Mouse (Mus musculus) midbrain, embryonic 16.5 days (tissue): ENCODE data around the gene Asb6. TPM values are rescaled to one million over a fixed set of nuclear protein-coding genes. Genes with fewer than 3 reads are reported as not detected.

ENCODE experiments used
- ATAC-seq: fragments of 200-750 bp; cut with Nextera tagmentation; 2 replicates; pipeline ENCODE4 v1.8.0; 2017; ENCODE audit warnings: moderate TSS enrichment
- H3K27ac ChIP-seq: fragments of 300-500 bp; sonication (generic); 2 replicates; pipeline ENCODE4 v1.5.1; 2014; ENCODE audit warnings: mild to moderate bottlenecking, low read length, mixed read lengths
- H3K27me3 ChIP-seq: fragments of 300-500 bp; sonication (generic); 2 replicates; pipeline ENCODE4 v1.6.1; 2014; ENCODE audit warnings: low read depth, low read length, mixed read lengths; ENCODE audit not compliant: control insufficient read depth, insufficient read depth
- H3K36me3 ChIP-seq: fragments of 300-500 bp; sonication (generic); 2 replicates; pipeline ENCODE4 v1.6.1; 2014; ENCODE audit warnings: mild to moderate bottlenecking, low read length, moderate library complexity, mixed read lengths; ENCODE audit not compliant: control insufficient read depth, insufficient read depth
- H3K4me1 ChIP-seq: fragments of 300-500 bp; sonication (generic); 2 replicates; pipeline ENCODE4 v1.6.1; 2014; ENCODE audit warnings: mild to moderate bottlenecking, low read length, mixed read lengths; ENCODE audit not compliant: control insufficient read depth, insufficient read depth
- H3K4me2 ChIP-seq: fragments of 300-500 bp; sonication (generic); 2 replicates; pipeline ENCODE4 v1.6.1; 2014; ENCODE audit warnings: mild to moderate bottlenecking, low read length, mixed read lengths
- H3K4me3 ChIP-seq: fragments of 300-500 bp; sonication (generic); 2 replicates; pipeline ENCODE4 v1.5.1; 2014; ENCODE audit warnings: low read depth, mild to moderate bottlenecking, low read length, moderate library complexity, mixed read lengths
- H3K9ac ChIP-seq: fragments of 300-500 bp; sonication (generic); 2 replicates; pipeline ENCODE4 v1.6.1; 2014; ENCODE audit warnings: low read depth, low read length, mixed read lengths
- H3K9me3 ChIP-seq: fragments of 300-500 bp; sonication (generic); replicated peaks from 2 replicates; pipeline ENCODE4 v1.6.1; 2014; ENCODE audit warnings: mild to moderate bottlenecking, low read length, mixed read lengths; ENCODE audit not compliant: control insufficient read depth, poor library complexity, severe bottlenecking
- WGBS: fragments of 180-500 bp; shearing (Covaris S2); extraction: QIAGEN DNeasy Blood & Tissue Kit; methylation state at CpG from one replicate; pipeline ENCODE4 v1.1.7; 2014; 5-methylcytosine and 5-hydroxymethylcytosine counted together
- polyA plus RNA-seq: library from polyadenylated mRNA; unstranded; fragments of >200 nt; fragmentation: Nextera tagmentation; extraction: Ambion mirVana; gene quantifications from 2 replicates; pipeline ENCODE4 v1.2.1, GENCODE M21; 2015

Gene Asb6
- polyA plus RNA-seq, 1 experiment from 2014 or later: 41.7 TPM

- Histone ChIP-seq H3K9ac (no peak overlapping the region), H3K27me3 (peaks cover 3% of the 10 kb centered on the region; the same call in 1 of the 2 replicates), H3K4me3 (no peak overlapping the region), H3K36me3 (no peaks in the 10 kb centered on the region), H3K4me2 (no peak overlapping the region), H3K9me3 (no peaks in the 10 kb centered on the region), H3K27ac (no peak overlapping the region), H3K4me1 (peaks cover 4% of the 10 kb centered on the region; the same call in 1 of the 2 replicates)
- ATAC-seq: no peak
- 86% methylated on average over 9 of the region's 9 CpGs for WGBS
Measured at GRCm38 (mm10) chr2:30863574-30863973, 33.4 kb upstream of the Asb6 start.

- no peaks in the 10 kb centered on the region for H3K36me3 ChIP-seq
- H3K4me2 ChIP-seq: no peak overlapping the region
- peaks cover 8% of the 10 kb centered on the region for H3K4me1 ChIP-seq
- no peak for ATAC-seq
- WGBS: 49% methylated on average over 3 of the region's 4 CpGs
- H3K4me3 ChIP-seq: no peak overlapping the region
- no peak overlapping the region for H3K9ac ChIP-seq
- peaks cover 3% of the 10 kb centered on the region; the same call in 1 of the 2 replicates for H3K27me3 ChIP-seq
- H3K27ac ChIP-seq: no peak overlapping the region
- no peaks in the 10 kb centered on the region for H3K9me3 ChIP-seq
Measured at GRCm38 (mm10) chr2:30862081-30862480, 31.9 kb upstream of the Asb6 start.

DNA sequence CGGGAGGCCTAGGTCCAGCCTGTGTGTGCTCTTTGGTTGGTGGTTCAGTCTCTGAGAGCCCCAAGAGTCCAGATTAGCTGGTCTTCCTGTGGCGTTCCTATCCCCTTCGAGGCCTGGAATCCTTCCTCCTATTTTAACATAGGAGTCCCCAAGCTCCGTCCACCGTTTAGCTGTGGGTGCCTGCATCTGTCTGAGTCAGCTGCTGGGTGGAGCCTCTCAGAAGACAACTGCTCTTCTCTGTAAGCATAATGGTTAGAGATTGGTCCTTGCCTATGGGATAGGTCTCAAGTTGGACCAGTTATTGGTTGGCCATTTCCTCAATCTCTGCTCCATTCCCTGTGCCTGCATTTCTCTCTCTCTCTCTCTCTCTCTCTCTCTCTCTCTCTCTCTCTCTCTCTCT is 29.6 kb upstream of the Asb6 start:
- H3K27me3 ChIP-seq: peaks cover 3% of the 10 kb centered on the region; the same call in 1 of the 2 replicates
- H3K9me3 ChIP-seq: no peaks in the 10 kb centered on the region
- no peak overlapping the region for H3K4me3 ChIP-seq
- H3K4me2 ChIP-seq: no peak overlapping the region
- H3K27ac ChIP-seq: no peak overlapping the region
- 73% methylated on average over 5 of the region's 5 CpGs for WGBS
- no peaks in the 10 kb centered on the region for H3K36me3 ChIP-seq
- no peak for ATAC-seq
- H3K9ac ChIP-seq: no peak overlapping the region
- H3K4me1 ChIP-seq: peaks cover 7% of the 10 kb centered on the region

GRCm38 (mm10) chr2:30857076-30857475 is 26.9 kb upstream of the Asb6 start:
- Histone ChIP-seq H3K36me3 (no peaks in the 10 kb centered on the region), H3K4me3 (no peak overlapping the region), H3K4me1 (peaks cover 9% of the 10 kb centered on the region), H3K4me2 (no peak overlapping the region), H3K27me3 (no peaks in the 10 kb centered on the region), H3K9me3 (no peaks in the 10 kb centered on the region), H3K27ac (no peak overlapping the region), H3K9ac (no peak overlapping the region)
- WGBS: 50% methylated on average over 6 of the region's 6 CpGs
- ATAC-seq: no peak

- Histone ChIP-seq H3K27ac (no peak overlapping the region), H3K27me3 (no peaks in the 10 kb centered on the region), H3K4me1 (peaks cover 9% of the 10 kb centered on the region), H3K4me3 (no peak overlapping the region), H3K4me2 (no peak overlapping the region), H3K9ac (no peak overlapping the region), H3K36me3 (no peaks in the 10 kb centered on the region), H3K9me3 (no peaks in the 10 kb centered on the region)
- 33% methylated on average over 20 of the region's 20 CpGs for WGBS
- ATAC-seq: no peak
Measured at GRCm38 (mm10) chr2:30852771-30853313, 22.7 kb upstream of the Asb6 start.

DNA sequence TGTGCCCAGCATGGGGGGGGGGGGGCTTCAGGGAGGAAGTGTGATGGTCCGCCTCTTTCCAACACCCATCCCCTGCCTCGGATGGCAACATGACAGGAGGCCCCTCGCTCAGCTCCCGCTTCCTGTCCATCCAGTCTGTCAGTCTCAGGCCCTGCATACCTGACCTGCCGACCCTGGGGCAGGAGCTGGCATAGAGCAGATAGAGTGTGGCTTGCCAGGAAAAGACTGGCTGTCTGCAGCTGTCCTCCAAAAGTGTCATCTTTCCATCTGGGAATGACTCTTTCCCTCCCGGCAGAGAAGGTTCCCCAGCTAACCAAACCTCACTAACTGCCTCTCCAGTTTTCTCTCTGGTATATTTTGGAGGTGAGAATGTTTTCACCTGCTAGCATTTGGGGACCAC is 20.4 kb upstream of the Asb6 start:
- WGBS: 82% methylated on average over 6 of the region's 6 CpGs
- Histone ChIP-seq H3K4me1 (peaks cover 3% of the 10 kb centered on the region), H3K27ac (no peak overlapping the region), H3K9me3 (no peaks in the 10 kb centered on the region), H3K36me3 (no peaks in the 10 kb centered on the region), H3K4me3 (no peak overlapping the region), H3K27me3 (peaks cover 6% of the 10 kb centered on the region; the same call in 1 of the 2 replicates), H3K9ac (no peak overlapping the region), H3K4me2 (no peak overlapping the region)
- ATAC-seq: no peak

DNA sequence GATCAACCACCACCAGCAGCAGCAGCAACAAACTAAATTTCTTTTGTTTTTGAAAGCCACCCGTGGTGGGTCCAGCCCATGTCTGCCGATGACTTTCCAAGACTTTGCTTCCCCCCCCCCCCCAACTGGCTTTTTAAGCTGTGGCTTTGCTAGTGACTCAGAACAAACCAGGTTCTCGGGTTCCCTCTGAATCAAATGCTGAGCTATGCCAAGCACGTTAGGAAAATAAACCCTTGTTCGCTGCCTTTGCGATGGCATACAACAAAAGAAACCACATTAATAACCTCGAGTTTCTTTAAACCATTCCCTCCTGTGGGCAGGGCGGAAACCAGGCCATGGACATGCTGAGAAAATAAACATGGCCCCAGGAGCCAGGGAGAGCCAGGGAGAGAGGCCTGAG is 18.1 kb upstream of the Asb6 start:
- Histone ChIP-seq H3K4me1 (peaks cover 10% of the 10 kb centered on the region), H3K4me2 (no peak overlapping the region), H3K9me3 (no peaks in the 10 kb centered on the region), H3K4me3 (no peak overlapping the region), H3K27me3 (peaks cover 19% of the 10 kb centered on the region), H3K9ac (no peak overlapping the region), H3K36me3 (no peaks in the 10 kb centered on the region), H3K27ac (no peak overlapping the region)
- 58% methylated on average over 8 of the region's 8 CpGs for WGBS
- ATAC-seq: no peak

- Histone ChIP-seq H3K4me1 (peaks cover 7% of the 10 kb centered on the region), H3K9me3 (no peaks in the 10 kb centered on the region), H3K4me3 (no peak overlapping the region), H3K27me3 (peaks cover 19% of the 10 kb centered on the region), H3K36me3 (no peaks in the 10 kb centered on the region), H3K27ac (no peak overlapping the region), H3K9ac (no peak overlapping the region), H3K4me2 (no peak overlapping the region)
- no peak for ATAC-seq
- WGBS: 52% methylated on average over 6 of the region's 6 CpGs
Measured at GRCm38 (mm10) chr2:30846723-30847122, 16.6 kb upstream of the Asb6 start.

- Histone ChIP-seq H3K27me3 (peaks cover 19% of the 10 kb centered on the region), H3K36me3 (no peaks in the 10 kb centered on the region), H3K4me2 (no peak overlapping the region), H3K4me3 (no peak overlapping the region), H3K9ac (no peak overlapping the region), H3K9me3 (no peaks in the 10 kb centered on the region), H3K4me1 (peaks cover 7% of the 10 kb centered on the region), H3K27ac (no peak overlapping the region)
- 88% methylated on average over 8 of the region's 8 CpGs for WGBS
- no peak for ATAC-seq
Measured at GRCm38 (mm10) chr2:30846236-30846635, 16.1 kb upstream of the Asb6 start.
